Mouse (Mus musculus) kidney, embryonic 16.5 days (tissue): Measurements from ENCODE around the gene Rplp2. TPM values are rescaled to one million over a fixed set of nuclear protein-coding genes. Genes with fewer than 3 reads are reported as not detected.

Experiments
- ATAC-seq: fragments of 200-750 bp; cut with Nextera tagmentation; 2 replicates; pipeline ENCODE4 v1.8.0; 2017; ENCODE audit warnings: moderate TSS enrichment; ENCODE audit not compliant: low FRiP score, low TSS enrichment
- H3K27ac ChIP-seq: fragments of 300-500 bp; sonication (generic); 2 replicates; pipeline ENCODE4 v1.5.1; 2014; ENCODE audit warnings: low read length
- H3K27me3 ChIP-seq: fragments of 300-500 bp; sonication (generic); 2 replicates; pipeline ENCODE4 v1.6.1; 2014; ENCODE audit warnings: low read length, control low read depth, mixed read lengths; ENCODE audit not compliant: insufficient read depth
- H3K36me3 ChIP-seq: fragments of 300-500 bp; sonication (generic); 2 replicates; pipeline ENCODE4 v1.6.1; 2014; ENCODE audit warnings: low read length, control low read depth, mixed read lengths; ENCODE audit not compliant: insufficient read depth
- H3K4me1 ChIP-seq: fragments of 300-500 bp; sonication (generic); 2 replicates; pipeline ENCODE4 v1.6.1; 2014; ENCODE audit warnings: low read length, control low read depth, mixed read lengths; ENCODE audit not compliant: insufficient read depth
- H3K4me2 ChIP-seq: fragments of 300-500 bp; sonication (generic); replicated peaks from 2 replicates; pipeline ENCODE4 v1.6.1; 2014; ENCODE audit warnings: low read depth, low read length
- H3K4me3 ChIP-seq: fragments of 300-500 bp; sonication (generic); 2 replicates; pipeline ENCODE4 v1.5.1; 2014; ENCODE audit warnings: mild to moderate bottlenecking, low read length
- H3K9ac ChIP-seq: fragments of 300-500 bp; sonication (generic); replicated peaks from 2 replicates; pipeline ENCODE4 v1.6.1; 2014; ENCODE audit warnings: low read length
- H3K9me3 ChIP-seq: fragments of 300-500 bp; sonication (generic); 2 replicates; pipeline ENCODE4 v1.6.1; 2016; ENCODE audit warnings: low read length, control low read depth
- WGBS: fragments of 180-500 bp; shearing (Covaris S2); extraction: QIAGEN DNeasy Blood & Tissue Kit; methylation state at CpG from one replicate; pipeline ENCODE4 v1.1.7; 2014; 5-methylcytosine and 5-hydroxymethylcytosine counted together
- polyA plus RNA-seq: library from polyadenylated mRNA; unstranded; fragments of >200 nt; fragmentation: Nextera tagmentation; extraction: Ambion mirVana; gene quantifications from 2 replicates; pipeline ENCODE4 v1.2.1, GENCODE M21; 2015

Rplp2 gene
- polyA plus RNA-seq, 1 experiment from 2014 or later: 1,055 TPM

DNA sequence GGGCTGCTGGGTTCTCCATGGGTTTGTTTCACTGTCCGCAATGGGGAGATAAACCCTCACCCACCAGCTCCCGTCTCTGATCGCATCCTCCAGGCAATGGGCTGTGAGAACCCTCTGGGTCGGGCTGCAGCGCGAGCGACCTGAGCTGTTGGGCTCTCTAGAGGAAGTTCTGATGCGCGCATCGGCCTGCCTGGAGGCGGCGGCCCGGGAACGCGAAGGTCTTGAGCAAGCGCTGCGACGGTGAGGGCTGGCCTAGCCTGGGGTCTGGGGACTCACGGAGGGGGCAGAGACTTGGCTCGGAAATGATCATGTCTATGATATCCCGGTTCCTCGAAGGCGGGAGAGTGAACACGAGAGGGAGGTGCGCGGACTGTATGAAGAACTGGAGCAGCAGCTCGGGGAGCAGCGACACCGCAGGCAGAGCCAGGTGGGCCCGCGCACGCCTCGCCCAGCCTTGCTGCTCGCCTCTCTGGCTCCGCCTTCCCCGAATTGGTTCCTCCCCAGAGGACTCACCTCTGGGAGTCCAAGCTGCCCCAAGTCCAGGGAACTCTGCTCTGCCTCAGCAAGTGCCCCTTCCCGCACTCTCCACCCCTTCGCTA, 17.5 kb downstream of the Rplp2 start:
- no peaks in the 10 kb centered on the region for H3K9me3 ChIP-seq
- H3K36me3 ChIP-seq: peaks cover 3% of the 10 kb centered on the region; the same call in 1 of the 2 replicates
- no peak for ATAC-seq
- 9% methylated on average over 37 of the region's 38 CpGs for WGBS
- H3K4me1 ChIP-seq: peaks cover 64% of the 10 kb centered on the region
- peak overlapping the region; percentile 43 for H3K9ac ChIP-seq
- H3K4me2 ChIP-seq: peak overlapping the region; percentile 51
- H3K4me3 ChIP-seq: peak overlapping the region; percentile 32
- H3K27me3 ChIP-seq: peaks cover 34% of the 10 kb centered on the region
- H3K27ac ChIP-seq: no peak overlapping the region

DNA sequence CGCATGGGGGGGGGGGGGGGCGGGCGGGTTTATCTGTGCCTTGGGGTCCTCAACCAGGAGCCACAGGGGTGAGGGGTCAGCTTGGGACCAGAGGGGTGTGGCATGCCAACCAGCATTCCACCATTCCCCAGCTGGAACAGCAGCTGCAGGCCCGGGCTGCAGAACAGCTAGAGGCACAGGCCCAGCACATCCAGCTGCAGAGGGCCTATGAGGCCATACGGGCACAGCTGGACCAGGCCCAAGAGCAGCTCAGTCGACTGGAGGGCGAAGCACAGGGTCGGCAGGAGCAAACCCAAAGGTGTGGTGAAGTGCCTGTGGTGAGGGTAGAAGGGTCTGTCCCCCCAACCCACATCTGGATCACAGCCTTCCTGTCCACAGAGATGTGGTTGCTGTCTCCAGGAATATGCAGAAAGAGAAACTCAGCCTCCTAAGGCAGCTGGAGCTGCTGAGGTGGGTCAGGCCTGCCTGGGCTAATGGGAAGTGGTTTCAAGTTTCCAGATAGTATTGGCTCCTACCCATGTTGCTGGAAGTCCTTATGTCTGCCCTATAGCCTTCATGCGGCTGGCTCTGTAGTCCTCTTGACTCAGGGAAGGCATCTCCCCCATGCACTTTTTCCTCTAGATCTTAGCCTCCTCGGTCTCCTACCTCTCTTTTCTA, 18.3 kb downstream of the Rplp2 start:
- H3K4me3 ChIP-seq: no peak overlapping the region
- peaks cover 66% of the 10 kb centered on the region for H3K4me1 ChIP-seq
- peak overlapping the region; percentile 51 for H3K4me2 ChIP-seq

DNA sequence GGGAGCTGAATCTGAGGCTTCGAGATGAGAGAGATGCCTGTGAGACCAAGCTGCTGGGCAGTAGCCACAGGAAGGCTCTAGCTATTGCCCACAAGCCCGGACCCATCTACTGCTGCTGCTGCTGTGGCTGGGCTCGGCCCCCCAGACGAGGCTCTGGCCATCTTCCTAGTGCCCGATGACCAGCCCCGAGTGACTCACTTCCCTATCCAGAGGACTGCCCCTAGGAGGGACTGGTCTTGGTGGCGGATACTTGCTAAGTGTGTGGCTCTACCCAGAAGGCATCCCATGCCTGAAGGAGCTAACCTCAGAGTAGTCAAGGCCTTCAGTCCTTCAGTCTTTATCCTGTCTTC, 18.9 kb downstream of the Rplp2 start:
- no peaks in the 10 kb centered on the region for H3K9me3 ChIP-seq
- no peak overlapping the region for H3K4me2 ChIP-seq
- H3K27ac ChIP-seq: no peak overlapping the region
- no peak overlapping the region for H3K4me3 ChIP-seq
- peaks cover 16% of the 10 kb centered on the region for H3K36me3 ChIP-seq
- peaks cover 34% of the 10 kb centered on the region for H3K27me3 ChIP-seq
- peaks cover 64% of the 10 kb centered on the region for H3K4me1 ChIP-seq
- WGBS: 63% methylated on average over 7 of the region's 7 CpGs
- no peak for ATAC-seq
- no peak overlapping the region for H3K9ac ChIP-seq

More for the DNA sequence above, 18.3 kb downstream of the Rplp2 start:
- Histone ChIP-seq H3K9me3 (no peaks in the 10 kb centered on the region), H3K9ac (0 out of 2 replicates have a peak overlapping the region, but pooled peaks have one; percentile 47), H3K36me3 (peaks cover 11% of the 10 kb centered on the region), H3K27ac (no peak overlapping the region), H3K27me3 (peaks cover 34% of the 10 kb centered on the region)
- no peak for ATAC-seq
- 43% methylated on average over 8 of the region's 10 CpGs for WGBS

- peak overlapping the region; percentile 85 for H3K4me3 ChIP-seq
- 52% methylated on average over 10 of the region's 10 CpGs for WGBS
- peaks cover 59% of the 10 kb centered on the region for H3K4me1 ChIP-seq
- H3K4me2 ChIP-seq: peak overlapping the region; percentile 92
- no peak for ATAC-seq
- H3K27me3 ChIP-seq: peaks cover 34% of the 10 kb centered on the region
- peak overlapping the region; percentile 90 for H3K9ac ChIP-seq
- H3K27ac ChIP-seq: peak overlapping the region; percentile 97
- H3K9me3 ChIP-seq: no peaks in the 10 kb centered on the region
- peaks cover 22% of the 10 kb centered on the region for H3K36me3 ChIP-seq
Measured at GRCm38 (mm10) chr7:141466607-141467148, 19.5 kb downstream of the Rplp2 start.

DNA sequence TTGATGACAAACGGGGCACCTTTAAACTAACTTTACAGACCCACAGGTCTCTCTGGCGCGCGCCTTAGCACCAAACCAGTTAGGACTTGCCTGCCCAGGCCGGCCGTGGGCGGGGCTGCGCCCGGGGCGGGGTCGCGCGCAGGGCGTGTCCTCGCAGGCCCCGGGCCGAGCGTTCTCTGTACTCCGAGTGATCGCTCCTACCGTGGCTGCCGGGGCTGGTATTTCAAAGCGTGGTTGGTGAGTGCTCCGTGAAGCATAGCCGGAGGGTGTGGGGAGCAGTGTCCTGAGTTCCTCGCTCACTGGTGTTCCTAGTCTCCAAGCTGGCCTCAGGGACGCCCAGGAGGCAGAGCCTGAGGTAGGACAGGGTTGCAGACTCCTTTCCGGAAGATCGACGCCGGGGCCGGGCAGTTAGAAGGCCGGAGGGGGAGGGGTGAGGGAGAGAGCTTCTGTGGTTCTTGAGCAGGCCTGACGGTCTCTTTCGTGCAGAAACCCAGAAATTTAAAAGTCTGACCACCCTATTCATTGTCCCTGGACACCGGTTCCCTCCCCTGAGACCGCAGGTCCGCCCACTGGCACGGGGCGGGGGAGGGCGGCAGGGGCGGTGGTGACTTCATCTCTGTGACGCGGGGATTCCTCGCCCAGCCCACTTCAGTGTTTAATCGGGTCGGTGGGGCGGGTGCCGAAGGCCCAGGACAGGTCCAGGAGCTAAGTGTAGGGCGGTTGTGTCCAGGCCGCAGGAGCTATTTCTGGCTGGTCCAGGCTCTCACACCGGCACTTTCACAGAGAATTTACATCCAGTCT, 20.3 kb downstream of the Rplp2 start, which contains the start of gene Cd151:
Cd151 (plus strand) TSS at position 163 of the 801 bp plus-strand sequence.
- peak within 1 kb of the TSS; percentile 85 for H3K4me3 ChIP-seq
- peaks cover 52% of the 10 kb centered on the region for H3K4me1 ChIP-seq
- ATAC-seq: peak; percentile 81
- peak within 1 kb of the TSS; percentile 97 for H3K27ac ChIP-seq
- no peaks in the 10 kb centered on the region for H3K9me3 ChIP-seq
- peaks cover 22% of the 10 kb centered on the region for H3K36me3 ChIP-seq
- under 1% methylated on average over 52 of the region's 52 CpGs for WGBS
- H3K9ac ChIP-seq: peak within 1 kb of the TSS; percentile 90
- peak within 1 kb of the TSS; percentile 92 for H3K4me2 ChIP-seq
- peaks cover 30% of the 10 kb centered on the region for H3K27me3 ChIP-seq

GRCm38 (mm10) chr7:141468164-141468521, 21.0 kb downstream of the Rplp2 start:
- peak overlapping the region; percentile 90 for H3K9ac ChIP-seq
- no peaks in the 10 kb centered on the region for H3K9me3 ChIP-seq
- H3K4me1 ChIP-seq: peaks cover 50% of the 10 kb centered on the region
- peak overlapping the region; percentile 85 for H3K4me3 ChIP-seq
- H3K4me2 ChIP-seq: peak overlapping the region; percentile 92
- no peak for ATAC-seq
- peak overlapping the region; percentile 97 for H3K27ac ChIP-seq
- WGBS: 4% methylated on average over 5 of the region's 5 CpGs
- peaks cover 23% of the 10 kb centered on the region for H3K27me3 ChIP-seq
- H3K36me3 ChIP-seq: peaks cover 26% of the 10 kb centered on the region

GRCm38 (mm10) chr7:141468522-141469211, 21.5 kb downstream of the Rplp2 start:
- Histone ChIP-seq H3K27ac (peak overlapping the region; percentile 97), H3K27me3 (peaks cover 18% of the 10 kb centered on the region), H3K9me3 (no peaks in the 10 kb centered on the region), H3K4me1 (peaks cover 52% of the 10 kb centered on the region), H3K9ac (peak overlapping the region; percentile 90), H3K36me3 (peaks cover 26% of the 10 kb centered on the region), H3K4me2 (peak overlapping the region; percentile 92), H3K4me3 (peak overlapping the region; percentile 85)
- 10% methylated on average over 8 of the region's 8 CpGs for WGBS
- ATAC-seq: peak; percentile 78

DNA sequence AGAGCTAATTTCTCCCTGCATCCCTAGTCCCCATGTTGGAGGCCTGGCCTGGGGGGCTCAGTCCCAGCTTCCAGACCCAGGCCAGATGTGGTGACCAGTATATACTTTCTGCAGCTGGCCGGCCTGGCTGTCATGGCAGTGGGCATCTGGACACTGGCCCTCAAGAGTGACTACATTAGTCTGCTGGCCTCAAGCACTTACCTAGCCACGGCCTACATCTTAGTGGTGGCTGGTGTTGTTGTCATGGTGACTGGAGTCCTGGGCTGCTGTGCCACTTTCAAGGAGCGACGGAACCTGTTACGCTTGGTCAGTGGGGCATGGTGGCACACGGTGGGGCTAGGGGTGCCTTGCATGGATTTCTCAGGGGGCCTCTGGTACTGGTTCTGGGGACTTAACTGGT, 22.2 kb downstream of the Rplp2 start:
- Histone ChIP-seq H3K9me3 (no peaks in the 10 kb centered on the region), H3K27me3 (peaks cover 11% of the 10 kb centered on the region), H3K4me3 (peak overlapping the region; percentile 85; the same call in 1 of the 2 replicates), H3K9ac (peak overlapping the region; percentile 90), H3K4me1 (peaks cover 53% of the 10 kb centered on the region), H3K4me2 (peak overlapping the region; percentile 92), H3K36me3 (peaks cover 26% of the 10 kb centered on the region), H3K27ac (peak overlapping the region; percentile 97)
- WGBS: 51% methylated on average over 6 of the region's 6 CpGs
- ATAC-seq: no peak
